Mouse (Mus musculus): Measurements from ENCODE around the gene Plod3. TPM values are rescaled to one million over a fixed set of nuclear protein-coding genes. Genes with fewer than 3 reads are reported as not detected.

The Plod3 gene
- polyA plus RNA-seq, 1 experiment from 2014 or later, result 42.2 TPM

GRCm38 (mm10) chr5:137024318-137024717 is 37.5 kb downstream of the Plod3 start:
- no peaks in the 10 kb centered on the region for H3K4me1 ChIP-seq (ENCODE audit: control insufficient read depth, insufficient read depth, low read length)
- no peaks in the 10 kb centered on the region for H3K36me3 ChIP-seq (ENCODE audit: control insufficient read depth, insufficient read depth)
- no peak overlapping the region for H3K27ac ChIP-seq (ENCODE audit: low read length)
- no peak overlapping the region for H3K4me3 ChIP-seq (ENCODE audit: low read length)
- peaks cover 50% of the 10 kb centered on the region for H3K27me3 ChIP-seq (ENCODE audit: control insufficient read depth, insufficient read depth, low read length)
- 46% methylated on average over 3 of the region's 3 CpGs for WGBS
- no peak overlapping the region for H3K9ac ChIP-seq (ENCODE audit: low read length)
- no peaks in the 10 kb centered on the region for H3K9me3 ChIP-seq (replicated peaks; ENCODE audit: control insufficient read depth, low read length)
- no peak for ATAC-seq (replicated peaks; ENCODE audit: extremely low read depth, insufficient read depth, low FRiP score)
- no peak overlapping the region for H3K4me2 ChIP-seq (ENCODE audit: low read depth, low read length)

- no peak overlapping the region for H3K4me2 ChIP-seq (ENCODE audit: low read depth, low read length)
- no peak overlapping the region for H3K27ac ChIP-seq (ENCODE audit: low read length)
- no peak overlapping the region for H3K9ac ChIP-seq (ENCODE audit: low read length)
- H3K36me3 ChIP-seq (ENCODE audit: control insufficient read depth, insufficient read depth), result no peaks in the 10 kb centered on the region
- H3K4me3 ChIP-seq (ENCODE audit: low read length), result no peak overlapping the region
- no peak for ATAC-seq (replicated peaks; ENCODE audit: extremely low read depth, insufficient read depth, low FRiP score)
- under 1% methylated on average over 22 of the region's 23 CpGs for WGBS
- no peaks in the 10 kb centered on the region for H3K9me3 ChIP-seq (replicated peaks; ENCODE audit: control insufficient read depth, low read length)
- peaks cover 5% of the 10 kb centered on the region for H3K4me1 ChIP-seq (ENCODE audit: control insufficient read depth, insufficient read depth, low read length)
- peaks cover 57% of the 10 kb centered on the region for H3K27me3 ChIP-seq (ENCODE audit: control insufficient read depth, insufficient read depth, low read length)
Observed at GRCm38 (mm10) chr5:137025132-137025531, 38.3 kb downstream of the Plod3 start.

- no peaks in the 10 kb centered on the region for H3K36me3 ChIP-seq (ENCODE audit: control insufficient read depth, insufficient read depth)
- no peak within 1 kb of the TSS for H3K27ac ChIP-seq (ENCODE audit: low read length)
- WGBS, result 15% methylated on average over 4 of the region's 4 CpGs
- no peaks in the 10 kb centered on the region for H3K9me3 ChIP-seq (replicated peaks; ENCODE audit: control insufficient read depth, low read length)
- peaks cover 67% of the 10 kb centered on the region for H3K27me3 ChIP-seq (ENCODE audit: control insufficient read depth, insufficient read depth, low read length)
- no peak within 1 kb of the TSS for H3K4me2 ChIP-seq (ENCODE audit: low read depth, low read length)
- H3K4me1 ChIP-seq (ENCODE audit: control insufficient read depth, insufficient read depth, low read length), result peaks cover 8% of the 10 kb centered on the region
- no peak within 1 kb of the TSS for H3K4me3 ChIP-seq (ENCODE audit: low read length)
- no peak within 1 kb of the TSS for H3K9ac ChIP-seq (ENCODE audit: low read length)
- ATAC-seq (replicated peaks; ENCODE audit: extremely low read depth, insufficient read depth, low FRiP score), result no peak
Observed at GRCm38 (mm10) chr5:137026092-137026491, 39.3 kb downstream of the Plod3 start, which contains the start of gene Vgf. TSS of gene Vgf (plus strand) at chr5:137026392.

- 4% methylated on average over 29 of the region's 29 CpGs for WGBS
- Histone ChIP-seq H3K27me3 (ENCODE audit: control insufficient read depth, insufficient read depth, low read length) (peaks cover 78% of the 10 kb centered on the region), H3K4me2 (ENCODE audit: low read depth, low read length) (no peak overlapping the region)
Observed at GRCm38 (mm10) chr5:137028561-137029272, 41.9 kb downstream of the Plod3 start.

GRCm38 (mm10) chr5:137029273-137029585 is 42.4 kb downstream of the Plod3 start:
- Histone ChIP-seq H3K36me3 (ENCODE audit: control insufficient read depth, insufficient read depth) (no peaks in the 10 kb centered on the region), H3K9ac (ENCODE audit: low read length) (no peak overlapping the region), H3K27me3 (ENCODE audit: control insufficient read depth, insufficient read depth, low read length) (peaks cover 74% of the 10 kb centered on the region), H3K4me1 (ENCODE audit: control insufficient read depth, insufficient read depth, low read length) (peaks cover 24% of the 10 kb centered on the region), H3K4me3 (ENCODE audit: low read length) (no peak overlapping the region), H3K9me3 (replicated peaks; ENCODE audit: control insufficient read depth, low read length) (no peaks in the 10 kb centered on the region), H3K27ac (ENCODE audit: low read length) (no peak overlapping the region), H3K4me2 (ENCODE audit: low read depth, low read length) (no peak overlapping the region)
- 7% methylated on average over 8 of the region's 8 CpGs for WGBS
- ATAC-seq (replicated peaks; ENCODE audit: extremely low read depth, insufficient read depth, low FRiP score), result no peak

More at GRCm38 (mm10) chr5:137028561-137029272, 41.9 kb downstream of the Plod3 start:
- Histone ChIP-seq H3K27ac (ENCODE audit: low read length) (no peak overlapping the region), H3K36me3 (ENCODE audit: control insufficient read depth, insufficient read depth) (no peaks in the 10 kb centered on the region), H3K9me3 (replicated peaks; ENCODE audit: control insufficient read depth, low read length) (no peaks in the 10 kb centered on the region), H3K9ac (ENCODE audit: low read length) (no peak overlapping the region), H3K4me1 (ENCODE audit: control insufficient read depth, insufficient read depth, low read length) (peaks cover 24% of the 10 kb centered on the region), H3K4me3 (ENCODE audit: low read length) (no peak overlapping the region)
- no peak for ATAC-seq (replicated peaks; ENCODE audit: extremely low read depth, insufficient read depth, low FRiP score)

GRCm38 (mm10) chr5:137029643-137030415 is 43.0 kb downstream of the Plod3 start:
- WGBS, result 1% methylated on average over 52 of the region's 52 CpGs
- Histone ChIP-seq H3K4me3 (ENCODE audit: low read length) (peak overlapping the region; percentile 43), H3K27me3 (ENCODE audit: control insufficient read depth, insufficient read depth, low read length) (peaks cover 71% of the 10 kb centered on the region), H3K36me3 (ENCODE audit: control insufficient read depth, insufficient read depth) (no peaks in the 10 kb centered on the region), H3K4me2 (ENCODE audit: low read depth, low read length) (peak overlapping the region; percentile 74), H3K9ac (ENCODE audit: low read length) (no peak overlapping the region), H3K4me1 (ENCODE audit: control insufficient read depth, insufficient read depth, low read length) (peaks cover 24% of the 10 kb centered on the region), H3K9me3 (replicated peaks; ENCODE audit: control insufficient read depth, low read length) (no peaks in the 10 kb centered on the region), H3K27ac (ENCODE audit: low read length) (no peak overlapping the region)
- peak; percentile 75 for ATAC-seq (replicated peaks; ENCODE audit: extremely low read depth, insufficient read depth, low FRiP score)

GRCm38 (mm10) chr5:137030416-137030810 is 43.6 kb downstream of the Plod3 start:
- 10% methylated on average over 22 of the region's 22 CpGs for WGBS
- peak overlapping the region; percentile 22; the same call in 1 of the 2 replicates for H3K4me2 ChIP-seq (ENCODE audit: low read depth, low read length)
- peak overlapping the region; percentile 17; the same call in 1 of the 2 replicates for H3K4me3 ChIP-seq (ENCODE audit: low read length)
- H3K9ac ChIP-seq (ENCODE audit: low read length), result no peak overlapping the region
- peaks cover 24% of the 10 kb centered on the region for H3K4me1 ChIP-seq (ENCODE audit: control insufficient read depth, insufficient read depth, low read length)
- H3K36me3 ChIP-seq (ENCODE audit: control insufficient read depth, insufficient read depth), result no peaks in the 10 kb centered on the region
- peaks cover 66% of the 10 kb centered on the region for H3K27me3 ChIP-seq (ENCODE audit: control insufficient read depth, insufficient read depth, low read length)
- H3K9me3 ChIP-seq (replicated peaks; ENCODE audit: control insufficient read depth, low read length), result no peaks in the 10 kb centered on the region
- ATAC-seq (replicated peaks; ENCODE audit: extremely low read depth, insufficient read depth, low FRiP score), result no peak
- no peak overlapping the region for H3K27ac ChIP-seq (ENCODE audit: low read length)

- 1% methylated on average over 78 of the region's 78 CpGs for WGBS
- Histone ChIP-seq H3K4me3 (ENCODE audit: low read length) (peak overlapping the region; percentile 54), H3K36me3 (ENCODE audit: control insufficient read depth, insufficient read depth) (no peaks in the 10 kb centered on the region), H3K9me3 (replicated peaks; ENCODE audit: control insufficient read depth, low read length) (no peaks in the 10 kb centered on the region), H3K4me2 (ENCODE audit: low read depth, low read length) (peak overlapping the region; percentile 94), H3K4me1 (ENCODE audit: control insufficient read depth, insufficient read depth, low read length) (peaks cover 24% of the 10 kb centered on the region), H3K27ac (ENCODE audit: low read length) (no peak overlapping the region), H3K27me3 (ENCODE audit: control insufficient read depth, insufficient read depth, low read length) (peaks cover 58% of the 10 kb centered on the region), H3K9ac (ENCODE audit: low read length) (no peak overlapping the region)
- no peak for ATAC-seq (replicated peaks; ENCODE audit: extremely low read depth, insufficient read depth, low FRiP score)
Observed at GRCm38 (mm10) chr5:137031076-137032032, 44.5 kb downstream of the Plod3 start.
